Mouse (Mus musculus) left cerebral cortex, adult 8-10 months (tissue): ENCODE measurements at regions not wholly inside any gene's neighbourhood (a gene's known extent, or its start where the extent isn't known, plus 50 kb on each side); places are given as distances from the start of the nearest gene placed in this dataset.
A peak's percentile ranks its signal among the peaks of the same experiment; 100 is the strongest.
"Not testable (repeated sequence)": the region's sequence is repeated elsewhere in the genome, so short reads cannot be mapped to it uniquely, and the experiment has no call there.

ENCODE experiments used
- DNase-seq, 2 experiments: peaks; one replicate each; pipeline ENCODE4 v3.0.0; 2022; ENCODE audit warnings: low spot score in 2 of 2

DNA sequence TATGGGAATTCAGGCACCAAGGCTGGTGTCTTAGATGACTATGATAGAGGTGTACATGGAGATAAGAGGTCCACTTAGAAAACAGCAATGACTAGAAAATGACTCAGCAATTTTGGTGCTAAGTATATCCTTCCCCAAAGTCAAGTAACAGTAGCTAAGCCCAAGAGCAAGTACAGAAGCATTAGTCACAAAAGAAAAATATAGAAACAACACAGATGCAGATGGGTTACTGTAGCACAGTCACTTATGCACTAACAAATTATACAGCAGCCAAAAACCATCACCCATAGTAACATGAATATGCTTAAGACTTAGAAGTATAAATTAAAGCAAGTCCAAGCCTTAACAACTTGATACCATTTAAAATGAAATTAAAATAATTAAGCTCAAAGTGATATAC, 378.5 kb upstream of the Meis2 start:
- DNase-seq = no peak

DNA sequence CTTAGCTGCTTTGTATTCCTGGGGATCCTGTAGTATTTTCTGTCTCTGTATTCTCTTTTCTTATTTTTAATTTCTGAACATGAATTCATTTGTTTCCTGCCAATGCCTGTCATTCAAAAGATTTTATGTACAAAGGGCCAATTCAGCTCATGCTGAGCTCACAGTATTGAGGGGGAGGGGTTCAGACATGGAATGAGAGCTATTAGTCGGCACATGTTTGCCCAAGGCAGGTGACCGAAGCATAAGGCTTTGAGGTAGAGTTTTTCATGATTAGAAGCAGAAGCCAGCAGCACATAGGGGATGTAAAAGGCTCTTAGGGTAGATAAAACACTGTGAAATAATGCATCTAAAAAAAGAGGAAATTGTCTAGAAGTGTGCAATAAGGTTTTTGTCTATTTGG, 374.6 kb upstream of the Meis2 start:
- DNase-seq = no peak

DNA sequence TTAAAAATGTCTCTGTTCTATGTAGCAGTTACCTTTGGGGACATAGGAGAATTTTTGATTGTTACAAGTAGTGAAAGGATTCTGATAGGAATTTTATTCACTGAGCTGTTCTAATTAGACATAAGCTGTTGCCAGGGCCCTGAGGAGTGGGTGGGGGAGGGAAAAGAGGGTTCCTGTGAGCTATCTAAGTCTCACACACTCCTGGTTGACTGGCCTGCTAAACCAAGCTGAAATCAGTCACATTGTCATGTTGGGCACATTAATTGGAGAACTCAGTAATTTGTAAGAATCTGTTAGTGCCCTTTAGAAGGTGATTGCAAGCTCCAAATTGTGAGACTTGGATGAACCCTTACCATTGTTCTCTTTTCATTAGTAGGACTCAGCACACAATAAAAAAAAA, 367.8 kb upstream of the Meis2 start:
- no peak for DNase-seq

DNA sequence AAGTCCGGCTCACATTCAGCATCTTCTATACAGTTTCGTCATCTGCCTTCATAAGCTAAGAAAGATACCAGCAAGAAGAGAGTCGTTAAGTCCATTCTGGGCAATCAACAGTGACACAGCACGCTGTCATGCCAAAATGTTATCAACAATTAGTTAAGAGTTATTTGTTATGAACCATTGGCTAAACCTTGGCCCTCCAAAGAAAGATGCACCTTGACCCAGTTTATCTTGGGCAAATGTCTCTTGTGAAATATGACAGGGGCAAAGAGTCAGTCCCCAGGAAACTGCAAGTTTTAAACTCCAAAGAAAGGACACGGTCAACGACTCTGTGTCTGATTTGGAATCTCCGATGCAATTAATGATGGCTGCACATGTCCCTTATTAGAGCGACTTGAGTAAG, 358.5 kb upstream of the Meis2 start:
- no peak for DNase-seq

DNA sequence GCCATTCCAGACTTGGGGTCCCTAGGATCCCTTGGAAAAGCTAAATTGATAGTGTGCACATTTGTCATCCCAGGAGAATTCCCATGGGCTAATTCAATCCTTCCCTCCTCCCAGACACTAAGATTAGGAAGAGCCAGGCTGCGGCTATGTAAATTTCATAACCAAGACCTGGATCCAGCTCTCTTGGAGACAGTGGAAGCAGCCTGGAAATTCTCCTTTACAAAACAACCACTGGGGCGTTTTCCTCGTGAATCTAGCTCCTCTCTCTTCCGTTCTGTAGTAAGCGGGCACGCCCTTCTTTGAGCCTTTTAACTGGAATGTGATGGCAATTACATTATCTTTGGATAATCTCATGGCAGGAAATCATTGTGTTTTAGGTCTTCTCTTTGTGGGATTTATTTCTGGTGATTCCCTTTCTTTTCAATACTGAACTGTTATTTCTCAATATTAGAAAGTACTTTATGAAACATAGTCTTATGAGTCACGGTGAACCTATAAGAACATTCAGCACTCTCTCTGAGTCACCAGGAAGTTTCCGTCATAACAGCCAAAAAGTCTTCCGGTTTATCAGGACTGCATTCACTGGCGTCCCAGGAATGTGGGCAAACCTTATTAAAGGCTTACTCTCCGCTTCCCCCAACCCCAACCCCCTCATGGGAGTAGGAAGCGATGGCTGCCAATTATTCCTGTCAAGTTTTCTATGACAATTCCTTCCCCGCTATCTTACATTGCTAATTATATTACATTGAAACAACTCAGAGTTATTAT, 352.0 kb upstream of the Meis2 start:
- no peak for DNase-seq

DNA sequence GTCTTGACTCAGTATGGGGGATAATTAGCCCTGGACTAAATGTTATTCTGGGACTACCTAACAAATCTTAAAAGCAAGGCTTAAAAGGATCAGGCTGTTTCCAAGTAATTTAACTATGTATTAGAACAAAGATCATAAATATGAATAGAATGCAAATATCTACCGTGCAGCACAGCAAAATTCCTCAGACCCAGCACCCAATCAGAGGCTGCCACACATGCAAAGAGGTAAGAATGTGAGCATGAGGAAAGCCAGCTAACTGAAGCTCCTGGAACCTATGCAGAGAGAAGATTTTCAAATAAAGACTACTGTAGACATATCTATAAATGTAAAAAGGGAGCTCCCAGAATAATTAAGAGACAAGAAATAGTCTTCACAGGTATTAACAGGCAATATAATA, 350.1 kb upstream of the Meis2 start:
- no peak for DNase-seq

DNA sequence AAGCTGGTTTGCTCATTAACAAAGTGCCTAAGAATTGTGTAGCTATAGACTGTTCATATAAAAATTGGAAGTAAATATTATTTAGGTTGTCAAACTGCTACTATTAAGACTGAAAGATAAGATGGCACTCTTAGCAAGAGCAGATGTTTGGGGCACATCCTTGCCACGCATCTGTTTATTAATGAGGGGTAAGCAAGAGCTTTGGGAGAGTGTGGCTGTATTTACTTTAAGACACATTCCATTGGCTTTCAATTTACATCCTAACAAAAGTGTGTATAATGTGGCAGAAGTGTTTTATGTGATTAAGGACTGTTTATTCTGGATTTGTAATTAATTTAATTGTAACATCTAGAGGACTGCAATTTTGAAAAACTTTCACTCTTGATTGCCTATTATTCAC, 336.5 kb upstream of the Meis2 start:
- no peak for DNase-seq

DNA sequence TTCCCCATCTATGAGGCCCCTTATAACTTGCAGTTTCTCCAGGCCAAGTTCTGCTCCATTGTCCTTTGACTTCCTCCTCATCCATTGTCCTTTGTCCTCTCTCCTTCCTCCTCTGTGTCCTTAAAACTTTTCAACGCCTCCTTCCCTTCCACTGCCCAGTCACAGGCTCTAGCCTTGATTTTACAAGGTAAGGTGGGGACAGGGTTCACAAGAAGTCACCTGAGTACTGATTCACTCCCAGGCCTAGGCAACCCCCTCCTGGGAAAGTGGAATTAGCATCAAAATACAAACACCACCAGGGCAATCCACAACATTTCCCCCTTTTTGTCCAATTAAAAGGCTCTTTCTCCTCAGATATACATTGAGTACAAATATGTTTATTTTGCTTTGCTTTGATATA, 334.3 kb upstream of the Meis2 start:
- no peak for DNase-seq

DNA sequence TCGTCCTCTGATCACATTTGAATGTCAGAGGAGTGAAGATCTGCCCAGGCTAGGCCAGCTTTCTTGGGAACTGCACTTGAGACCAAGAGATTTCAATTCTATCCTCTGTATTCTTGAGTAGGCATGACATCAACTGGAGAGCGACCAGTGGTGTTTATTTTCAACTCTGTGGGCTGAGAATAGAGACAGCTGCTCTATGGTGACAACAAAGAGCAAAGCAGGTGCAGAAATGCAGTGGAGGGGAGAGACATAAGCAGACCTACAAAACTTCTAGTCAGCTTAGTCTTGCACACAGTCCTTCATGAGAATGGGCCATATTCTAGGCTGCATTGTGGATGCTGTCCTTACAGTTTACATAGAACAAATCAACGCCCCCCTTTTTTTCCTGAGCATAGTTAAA, 303.2 kb upstream of the Meis2 start:
- no peak for DNase-seq

DNA sequence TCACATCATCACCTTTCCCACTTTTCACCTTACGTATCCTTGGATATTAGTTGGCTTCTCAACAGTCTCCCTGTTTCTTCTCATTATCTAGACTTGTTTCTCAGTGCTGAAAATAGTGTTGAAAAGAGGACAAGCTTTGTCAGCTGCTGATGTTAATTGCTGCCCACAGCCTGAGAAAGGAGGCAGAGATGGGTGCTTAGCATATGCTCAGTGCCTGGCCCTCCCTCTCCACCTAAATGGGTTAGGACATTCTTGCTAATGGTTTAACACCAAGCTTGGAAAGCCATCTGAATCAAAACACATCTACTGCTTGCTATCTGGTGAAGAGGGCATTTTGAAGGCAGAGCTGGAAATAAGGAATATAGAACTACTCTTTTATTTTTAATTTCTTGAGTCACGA, 298.5 kb upstream of the Meis2 start:
- DNase-seq = peak in 1 of 2 experiments; percentile 34

DNA sequence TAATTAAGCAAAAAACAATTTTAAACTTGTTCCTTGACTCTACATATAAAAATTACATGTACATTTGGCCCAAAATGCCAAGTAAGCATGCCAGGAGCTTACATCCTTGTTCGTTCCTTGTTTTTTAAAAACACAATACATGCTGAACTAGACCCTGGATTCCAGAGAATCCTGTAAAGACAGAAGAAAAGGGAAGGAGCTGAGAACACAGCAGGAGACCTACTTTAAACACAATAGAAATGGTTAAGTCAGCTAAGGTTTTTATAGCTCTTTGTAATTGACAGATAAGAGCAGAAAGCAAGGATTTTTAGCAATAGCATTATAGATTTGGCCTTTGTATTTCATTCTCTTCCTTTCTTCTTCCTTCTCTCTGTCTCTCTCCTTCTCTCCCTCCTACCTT, 292.5 kb upstream of the Meis2 start:
- DNase-seq = no peak

DNA sequence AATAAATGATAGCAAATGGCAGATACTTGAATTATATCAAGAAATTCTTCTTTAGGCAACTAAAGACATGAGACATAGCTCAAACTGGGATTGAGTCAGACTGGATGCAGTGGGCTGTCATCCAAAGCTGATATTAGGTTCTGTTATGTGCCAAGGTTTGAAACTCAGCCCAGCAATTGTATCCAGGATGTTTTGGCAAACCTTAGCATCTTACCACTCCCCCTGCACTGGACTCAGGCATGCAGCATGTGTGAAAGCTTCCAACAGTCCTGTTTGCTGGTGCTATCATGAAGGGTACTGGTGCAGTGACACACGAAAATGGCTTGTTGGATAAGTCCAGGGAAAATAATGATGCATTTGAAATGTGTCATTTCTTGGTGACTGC, 282.9 kb upstream of the Meis2 start:
- DNase-seq = no peak

DNA sequence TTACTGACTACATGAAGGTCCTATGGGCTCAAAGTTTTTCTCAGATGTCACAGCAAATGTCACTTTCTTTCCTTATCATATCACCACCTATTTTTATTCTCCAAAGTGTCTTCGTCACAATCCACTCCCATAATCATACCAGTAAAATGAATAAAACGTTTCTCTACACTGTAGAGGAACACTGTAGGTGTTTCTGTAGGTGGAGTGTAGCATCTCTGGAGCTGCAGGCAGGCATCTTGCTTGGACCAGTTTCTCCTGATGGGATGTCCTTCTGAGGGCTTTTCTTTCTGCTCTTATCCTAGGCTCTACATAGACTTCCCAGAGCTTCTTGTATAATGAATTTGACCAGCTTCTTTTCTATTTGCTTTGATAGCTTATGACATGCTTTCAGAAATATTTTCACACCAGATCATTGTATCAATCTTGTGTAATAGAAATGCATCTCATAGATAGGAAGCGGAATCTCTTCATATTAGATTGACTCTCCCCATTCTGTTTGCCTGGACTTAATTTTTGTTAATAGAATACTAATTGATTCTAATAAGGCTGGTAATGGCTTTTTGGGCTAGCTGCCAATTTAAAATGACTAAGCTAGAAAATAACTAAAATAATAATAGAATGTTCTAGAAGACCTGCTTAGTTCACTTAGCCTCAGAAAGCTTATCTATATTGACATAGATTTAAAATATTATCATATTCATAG, 282.3 kb upstream of the Meis2 start:
- no peak for DNase-seq

DNA sequence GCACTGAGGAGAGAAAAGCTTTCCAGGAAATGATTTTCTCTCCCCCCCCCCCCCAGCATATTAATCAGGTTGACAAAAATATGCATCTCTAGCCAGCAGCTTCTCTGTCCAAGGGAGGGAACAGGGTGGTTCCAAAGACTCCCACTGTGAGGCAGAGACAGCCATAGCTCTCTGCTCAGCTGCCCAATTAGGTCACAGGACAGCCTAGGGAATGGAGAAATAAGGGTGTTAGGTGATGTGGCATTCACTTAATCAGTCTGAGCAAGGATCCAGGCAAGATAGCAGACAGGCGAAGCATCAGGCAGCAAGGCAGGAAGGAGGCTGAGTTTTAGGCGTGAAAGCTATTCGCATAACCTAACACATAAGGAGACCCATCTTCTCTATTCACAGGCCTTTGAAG, 266.2 kb upstream of the Meis2 start:
- no peak for DNase-seq

DNA sequence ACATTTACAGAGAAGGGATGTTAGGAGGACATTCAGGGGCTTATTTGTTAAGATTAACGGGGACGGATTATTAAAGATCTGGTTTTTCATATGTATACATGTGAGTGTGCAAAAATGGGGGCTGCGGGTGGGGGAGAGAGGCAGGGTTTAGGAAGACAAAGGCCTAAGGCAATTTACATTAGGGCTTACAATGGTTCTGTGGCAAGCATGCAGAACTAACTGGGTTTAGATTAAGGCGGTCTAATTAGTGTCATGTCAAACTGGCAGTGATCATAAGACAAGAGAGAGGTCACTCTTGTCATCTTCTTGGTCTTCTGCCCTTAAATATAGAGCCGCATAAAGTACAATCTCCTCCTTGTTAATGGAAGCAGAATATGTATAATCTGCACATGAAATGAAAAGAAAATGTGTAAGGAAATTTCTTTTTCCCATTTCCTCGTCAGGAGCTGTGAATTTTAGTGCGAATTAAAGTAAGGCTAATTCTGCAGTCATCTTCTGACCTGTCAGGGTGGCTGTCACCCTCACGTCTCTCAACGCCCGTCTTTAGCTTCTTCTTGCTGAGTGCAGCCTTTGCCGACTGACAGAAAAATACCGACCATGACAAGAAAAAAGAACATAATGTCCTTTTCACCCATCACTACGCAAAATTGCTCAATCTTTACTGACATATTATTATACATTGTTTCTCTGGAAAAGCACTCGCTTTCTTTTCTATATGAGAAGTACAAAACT, 256.6 kb upstream of the Meis2 start:
- no peak for DNase-seq

DNA sequence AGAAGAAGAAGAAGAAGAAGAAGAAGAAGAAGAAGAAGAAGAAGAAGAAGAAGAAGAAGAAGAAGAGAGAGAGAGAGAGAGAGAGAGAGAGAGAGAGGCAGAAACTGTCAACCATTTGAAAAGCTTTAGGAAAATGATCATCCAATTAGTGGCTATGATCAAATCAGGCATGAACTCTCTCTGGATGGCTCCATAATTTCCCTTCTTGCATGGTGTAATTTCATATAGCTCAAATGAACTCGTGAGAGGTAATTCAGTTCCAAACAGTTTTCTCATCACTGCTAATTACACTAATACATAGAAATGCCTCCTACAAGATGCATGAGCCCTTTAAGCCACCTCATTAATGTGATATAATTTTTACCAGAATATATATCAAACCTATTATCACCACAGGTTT, 233.9 kb upstream of the Meis2 start:
- no peak for DNase-seq

DNA sequence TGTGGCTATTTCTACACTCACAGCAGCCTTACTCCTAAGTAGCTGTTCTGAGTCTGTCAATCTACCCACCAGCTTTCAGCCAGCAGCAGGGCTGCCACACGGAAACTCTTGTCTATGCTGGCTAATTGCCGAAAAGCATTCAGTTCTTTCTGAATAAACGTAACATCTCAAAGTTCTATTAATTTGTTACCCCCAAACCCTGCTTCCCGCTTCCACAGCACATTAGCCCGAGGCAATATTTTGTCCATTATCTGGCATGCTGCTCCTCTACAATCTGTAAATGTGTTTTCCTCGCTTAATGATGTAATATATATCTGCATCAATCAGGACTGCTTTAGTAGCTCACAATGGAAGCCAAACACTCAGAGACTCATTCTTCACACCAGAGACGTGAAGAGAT, 224.2 kb upstream of the Meis2 start:
- DNase-seq = no peak

DNA sequence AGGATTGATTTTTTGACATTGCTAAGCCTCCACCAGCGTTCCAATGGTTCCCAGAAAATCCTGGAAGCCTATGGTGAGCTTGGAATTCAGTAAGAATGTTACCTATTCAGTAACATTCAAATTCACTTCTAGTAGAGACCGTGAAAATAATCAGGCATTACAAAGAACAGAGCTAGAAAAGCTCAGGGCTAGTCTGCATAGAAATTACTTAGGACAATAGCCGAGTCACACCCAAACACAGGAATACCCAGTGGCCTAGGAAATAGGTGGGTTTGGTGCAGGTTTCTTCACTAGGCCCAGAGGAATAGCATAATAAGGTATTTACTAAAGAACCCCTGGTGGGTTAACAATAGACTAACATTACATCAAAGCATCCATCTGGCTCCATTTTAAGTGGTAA, 177.6 kb upstream of the Meis2 start:
- not testable (repeated sequence) for DNase-seq

DNA sequence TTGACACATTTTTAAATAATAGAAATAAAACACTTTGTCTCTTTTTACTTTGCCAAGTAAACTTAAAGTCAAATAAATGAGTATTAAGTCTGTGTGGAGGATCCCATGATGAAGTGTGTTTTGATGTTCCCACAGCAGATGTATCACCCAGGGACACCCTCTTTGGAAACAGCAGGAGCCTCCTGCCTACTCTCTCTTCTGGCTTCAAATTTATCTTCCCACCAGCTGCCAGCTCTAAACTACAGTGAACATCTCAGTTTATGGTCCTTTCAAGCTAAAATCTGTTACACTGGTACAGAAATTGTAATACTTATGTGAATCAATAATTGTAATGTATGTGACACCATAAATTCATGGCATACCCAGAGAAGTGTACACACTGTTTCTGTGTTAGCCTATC, 171.1 kb upstream of the Meis2 start:
- peak in 1 of 2 experiments; percentile 45 for DNase-seq

DNA sequence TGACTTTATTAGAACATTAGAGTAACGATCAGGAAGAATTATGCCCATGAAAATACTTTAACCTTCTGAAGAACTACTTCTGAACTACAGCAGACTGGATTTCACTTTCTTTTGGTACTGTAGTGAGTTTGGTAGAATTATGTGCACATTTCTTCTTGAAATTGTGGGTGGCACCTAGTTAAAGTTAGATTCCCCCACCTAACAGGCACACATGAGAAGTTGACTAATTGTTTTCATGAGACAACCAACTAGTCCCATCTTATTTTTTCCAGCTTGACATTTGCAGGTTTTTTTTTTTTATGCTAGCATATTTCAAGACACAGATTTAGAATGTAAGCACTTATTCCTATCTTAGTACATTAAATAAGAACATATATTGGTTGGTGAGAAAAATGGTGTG, 167.2 kb upstream of the Meis2 start:
- no peak for DNase-seq

DNA sequence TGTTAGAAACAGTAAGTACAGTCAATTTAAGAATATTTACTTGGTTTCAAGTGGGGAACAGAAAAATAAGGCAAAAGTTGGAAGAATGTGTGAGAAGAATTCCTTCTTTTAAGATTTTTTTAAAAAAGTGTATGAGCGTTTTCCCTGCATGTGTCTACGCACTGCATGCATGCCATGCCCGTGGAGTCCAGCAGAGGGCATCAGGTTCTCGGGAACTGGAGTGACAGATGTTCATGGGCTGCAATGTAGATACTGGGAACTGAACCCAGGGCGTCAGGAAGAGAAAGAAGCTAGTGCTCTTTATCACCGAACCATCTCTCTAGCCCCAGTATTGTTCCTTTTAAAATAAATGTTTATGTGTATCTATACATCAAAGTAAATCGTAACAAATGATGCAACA, 150.8 kb upstream of the Meis2 start:
- DNase-seq = no peak
